In genomic region chr11:35833270-35833669, GRCm38 (mm10) we compare ENCODE assay signal across 9 mouse cellular contexts. TPM values are rescaled to one million over a fixed set of nuclear protein-coding genes. Genes with fewer than 3 reads are reported as not detected.
DNase-seq lines count a peak whose midpoint lies in the region; ATAC-seq and TF ChIP-seq lines count a peak whose summit lies in the region.
"Had no signal": no experiment of that assay in that cellular context is flagged by ENCODE, and none has a peak within 500 bp of the region (broad histone marks: within the 10 kb centered on the region; RNA-seq: fewer than 3 reads in every experiment).

No protein-coding gene starts in this region.

- no peaks in the 10 kb centered on the region for H3K27me3 ChIP-seq in kidney, embryonic 15.5 days
- H3K27me3 ChIP-seq in hindbrain, postnatal 0 days (ENCODE audit: insufficient read depth, low read length), result no peaks in the 10 kb centered on the region
- no peaks in the 10 kb centered on the region for H3K27me3 ChIP-seq in midbrain, embryonic 15.5 days (replicated peaks)

- peaks cover 15% of the 10 kb centered on the region for H3K4me1 ChIP-seq in kidney, embryonic 15.5 days
- peaks cover 2% of the 10 kb centered on the region; the same call in 1 of the 2 replicates for H3K4me1 ChIP-seq in cortical plate, adult 2 months (ENCODE audit: control insufficient read depth, insufficient read depth, low read length)
- peaks cover 7% of the 10 kb centered on the region; the same call in 1 of the 2 replicates for H3K4me1 ChIP-seq in hindbrain, postnatal 0 days (ENCODE audit: insufficient read depth, low read length)
- H3K4me1 ChIP-seq in midbrain, embryonic 15.5 days, result peaks cover 23% of the 10 kb centered on the region

- DNase-seq in kidney, postnatal 25 days, result no peak
- DNase-seq in hindbrain, postnatal 0 days (ENCODE audit: low spot score), result no peak
- DNase-seq in right cerebral cortex, postnatal 14 days, result no peak
- no peak for DNase-seq in layer of hippocampus, adult 9-11 months
- DNase-seq in thymus, postnatal 25 days, result no peak

- H3K9ac ChIP-seq in kidney, embryonic 15.5 days, result peak overlapping the region; percentile 73
- peak overlapping the region; percentile 72; the same call in 1 of the 2 replicates for H3K9ac ChIP-seq in hindbrain, postnatal 0 days (replicated peaks; ENCODE audit: low read length)
- H3K9ac ChIP-seq in midbrain, embryonic 15.5 days, result no peak overlapping the region

- H3K4me2 ChIP-seq in kidney, embryonic 15.5 days, result peak overlapping the region; percentile 62
- peak overlapping the region; percentile 83 for H3K4me2 ChIP-seq in hindbrain, postnatal 0 days (ENCODE audit: low read depth, low read length)
- H3K4me2 ChIP-seq in midbrain, embryonic 15.5 days, result peak overlapping the region; percentile 79

- TF ChIP-seq POLR2A in cortical plate, adult 2 months (IDR thresholded peaks at IDR 0.05; ENCODE audit: extremely low read depth, insufficient read depth, low read length), result no peak

- H3K4me3 ChIP-seq in kidney, embryonic 15.5 days (replicated peaks), result peak overlapping the region; percentile 71
- peak overlapping the region; percentile 76 for H3K4me3 ChIP-seq in cortical plate, adult 2 months (ENCODE audit: insufficient read depth, low read length)
- H3K4me3 ChIP-seq in hindbrain, postnatal 0 days (ENCODE audit: low read length), result peak overlapping the region; percentile 94
- H3K4me3 ChIP-seq in midbrain, embryonic 15.5 days, result peak overlapping the region; percentile 98

- no peak for TF ChIP-seq CTCF in cortical plate, adult 2 months (IDR thresholded peaks at IDR 0.05; ENCODE audit: extremely low read depth, insufficient read depth, low read length)
- TF ChIP-seq CTCF in hindbrain, postnatal 0 days (IDR thresholded peaks at IDR 0.05; ENCODE audit: low read depth), result no peak

- WGBS in kidney, embryonic 15.5 days, result 81% methylated on average over 6 of the region's 6 CpGs
- 86% methylated on average over 6 of the region's 6 CpGs for WGBS in hindbrain, postnatal 0 days
- 90% methylated on average over 6 of the region's 6 CpGs for WGBS in midbrain, embryonic 15.5 days

- H3K36me3 ChIP-seq in kidney, embryonic 15.5 days, result peaks cover 44% of the 10 kb centered on the region
- H3K36me3 ChIP-seq in hindbrain, postnatal 0 days (ENCODE audit: insufficient read depth, low read length), result peaks cover 14% of the 10 kb centered on the region; the same call in 1 of the 2 replicates
- peaks cover 19% of the 10 kb centered on the region for H3K36me3 ChIP-seq in midbrain, embryonic 15.5 days (replicated peaks)

- no peak overlapping the region for H3K27ac ChIP-seq in kidney, embryonic 15.5 days
- no peak overlapping the region for H3K27ac ChIP-seq in cortical plate, adult 2 months (ENCODE audit: insufficient read depth, low read length)
- H3K27ac ChIP-seq in hindbrain, postnatal 0 days, result no peak overlapping the region
- no peak overlapping the region for H3K27ac ChIP-seq in midbrain, embryonic 15.5 days

- H3K9me3 ChIP-seq in kidney, embryonic 15.5 days (replicated peaks), result no peaks in the 10 kb centered on the region
- H3K9me3 ChIP-seq in hindbrain, postnatal 0 days (ENCODE audit: low read length), result no peaks in the 10 kb centered on the region
- H3K9me3 ChIP-seq in midbrain, embryonic 15.5 days, result no peaks in the 10 kb centered on the region

- no peak for ATAC-seq in kidney, embryonic 15.5 days (replicated peaks; ENCODE audit: low FRiP score)
- no peak for ATAC-seq in hindbrain, postnatal 0 days
- ATAC-seq in midbrain, embryonic 15.5 days (replicated peaks), result no peak

RNA-seq across cellular contexts. Expression of gene Rars, which starts 1.0 kb away (rescaled TPM):
- 93.4 and 95.4 TPM in 2 replicates for polyA plus RNA-seq in kidney, embryonic 15.5 days (2015; fragmentation: Nextera tagmentation; extraction: Ambion mirVana)
- polyA plus RNA-seq in cortical plate, adult 2 months (2012; rRNA removed), result 38.1 and 39.9 TPM in 2 replicates
- 27.4 and 30.0 TPM in 2 replicates for total RNA-seq in hindbrain, postnatal 0 days (2014; rRNA removed)
- 56.6 and 58.7 TPM in 2 replicates for polyA plus RNA-seq in hindbrain, postnatal 0 days (2015; fragmentation: Nextera tagmentation; extraction: Ambion mirVana)
- polyA plus RNA-seq in midbrain, embryonic 15.5 days (2015; fragmentation: Nextera tagmentation; extraction: Ambion mirVana), result 68.2 and 68.6 TPM in 2 replicates

RNA-seq across cellular contexts. Expression of gene Fbll1, which starts 34.6 kb away (rescaled TPM):
- polyA plus RNA-seq in kidney, embryonic 15.5 days (2015; fragmentation: Nextera tagmentation; extraction: Ambion mirVana), result 0.13 and 0.14 TPM in 2 replicates
- 60.3 and 66.9 TPM in 2 replicates for polyA plus RNA-seq in cortical plate, adult 2 months (2012; rRNA removed)
- total RNA-seq in hindbrain, postnatal 0 days (2014; rRNA removed), result 64.1 and 65.2 TPM in 2 replicates
- polyA plus RNA-seq in hindbrain, postnatal 0 days (2015; fragmentation: Nextera tagmentation; extraction: Ambion mirVana), result 30.4 and 35.0 TPM in 2 replicates
- polyA plus RNA-seq in midbrain, embryonic 15.5 days (2015; fragmentation: Nextera tagmentation; extraction: Ambion mirVana), result 25.1 and 25.8 TPM in 2 replicates
- total RNA-seq: neutrophil, adult 5-6 weeks had no signal

Comparison
In these comparisons a context has a peak if more than half of its experiments do, and no peak if none do; other contexts are left out.
1. RNA of gene Fbll1, which starts 34.6 kb away (polyA plus RNA-seq): 60.3 to 66.9 TPM in cortical plate, adult 2 months, 30.4 to 35.0 TPM in hindbrain, postnatal 0 days and 25.1 to 25.8 TPM in midbrain, embryonic 15.5 days; 0.13 to 0.14 TPM in kidney, embryonic 15.5 days; every median in the first group is over 10 times any median in the second.
2. Peak in every context shown above with its lines, with median percentiles within 50 percentile points of each other: H3K4me2 ChIP-seq and H3K4me3 ChIP-seq.